Mouse (Mus musculus) lung, embryonic 14.5 days (tissue): ENCODE measurements around the gene Il10. TPM values are rescaled to one million over a fixed set of nuclear protein-coding genes. Genes with fewer than 3 reads are reported as not detected.

Experiments
- ATAC-seq: fragments of 200-750 bp; cut with Nextera tagmentation; 2 replicates; pipeline ENCODE4 v1.8.0; 2017; ENCODE audit warnings: mild to moderate bottlenecking, moderate TSS enrichment, moderate library complexity; ENCODE audit not compliant: insufficient read depth
- DNase-seq: peaks from one replicate; pipeline ENCODE4 v3.0.0-alpha.2; 2015
- H3K27ac ChIP-seq: fragments of 300-500 bp; sonication (generic); 2 replicates; pipeline ENCODE4 v1.5.1; 2014; ENCODE audit warnings: low read depth, mild to moderate bottlenecking, moderate library complexity
- H3K27me3 ChIP-seq: fragments of 300-500 bp; sonication (generic); 2 replicates; pipeline ENCODE4 v1.6.1; 2014; ENCODE audit warnings: low read length, control low read depth; ENCODE audit not compliant: insufficient read depth
- H3K36me3 ChIP-seq: fragments of 300-500 bp; sonication (generic); 2 replicates; pipeline ENCODE4 v1.6.1; 2014; ENCODE audit warnings: control low read depth; ENCODE audit not compliant: insufficient read depth
- H3K4me1 ChIP-seq: fragments of 300-500 bp; sonication (generic); 2 replicates; pipeline ENCODE4 v1.6.1; 2014; ENCODE audit warnings: antibody characterized with exemption, control low read depth; ENCODE audit not compliant: insufficient read depth
- H3K4me2 ChIP-seq: fragments of 300-500 bp; sonication (generic); 2 replicates; pipeline ENCODE4 v1.6.1; 2014; ENCODE audit warnings: mild to moderate bottlenecking
- H3K4me3 ChIP-seq: fragments of 300-500 bp; sonication (generic); 2 replicates; pipeline ENCODE4 v1.5.1; 2014; ENCODE audit warnings: low read depth, low read length
- H3K9ac ChIP-seq: fragments of 300-500 bp; sonication (generic); 2 replicates; pipeline ENCODE4 v1.6.1; 2014
- H3K9me3 ChIP-seq: fragments of 300-500 bp; sonication (generic); 2 replicates; pipeline ENCODE4 v1.6.1; 2016; ENCODE audit warnings: low read depth, low read length, control low read depth
- CTCF ChIP-seq: IDR thresholded peaks from 2 replicates; pipeline ENCODE4 v1.5.1; 2016; ENCODE audit warnings: antibody characterized with exemption, low read depth
- WGBS: fragments of 180-500 bp; shearing (Covaris S2); extraction: QIAGEN DNeasy Blood & Tissue Kit; methylation state at CpG from one replicate; pipeline ENCODE4 v1.1.7; 2014; 5-methylcytosine and 5-hydroxymethylcytosine counted together
- polyA plus RNA-seq: library from polyadenylated mRNA; unstranded; fragments of >200 nt; fragmentation: Nextera tagmentation; extraction: Ambion mirVana; gene quantifications from 2 replicates; pipeline ENCODE4 v1.2.1, GENCODE M21; 2014

Il10 gene
- polyA plus RNA-seq, 1 experiment from 2014 or later = not detected

- H3K9ac ChIP-seq = 0 out of 2 replicates have a peak overlapping the region, but pooled peaks have one; percentile 5
- TF ChIP-seq CTCF = no peak
- H3K9me3 ChIP-seq = no peaks in the 10 kb centered on the region
- 71% methylated on average over 5 of the region's 5 CpGs for WGBS
- H3K27ac ChIP-seq = no peak overlapping the region
- no peak overlapping the region for H3K4me2 ChIP-seq
- H3K4me3 ChIP-seq = no peak overlapping the region
- DNase-seq (no peak), ATAC-seq (no peak)
- peaks cover 33% of the 10 kb centered on the region for H3K36me3 ChIP-seq
- H3K4me1 ChIP-seq = peaks cover 18% of the 10 kb centered on the region
- H3K27me3 ChIP-seq = no peaks in the 10 kb centered on the region
These were observed 40.2 kb downstream of the Il10 start for GRCm38 (mm10) chr1:131059841-131060240.

- ATAC-seq (peak; percentile 15; the same call in 1 of the 2 replicates), DNase-seq (peak; percentile 79)
- H3K4me3 ChIP-seq = no peak overlapping the region
- peaks cover 25% of the 10 kb centered on the region for H3K36me3 ChIP-seq
- H3K27ac ChIP-seq = no peak overlapping the region
- H3K27me3 ChIP-seq = no peaks in the 10 kb centered on the region
- 51% methylated on average over 13 of the region's 13 CpGs for WGBS
- peaks cover 18% of the 10 kb centered on the region for H3K4me1 ChIP-seq
- H3K9me3 ChIP-seq = no peaks in the 10 kb centered on the region
- peak; percentile 83 for TF ChIP-seq CTCF
- H3K4me2 ChIP-seq = no peak overlapping the region
- H3K9ac ChIP-seq = 0 out of 2 replicates have a peak overlapping the region, but pooled peaks have one; percentile 5
These were observed 40.9 kb downstream of the Il10 start for GRCm38 (mm10) chr1:131060290-131061253.

- Histone ChIP-seq H3K27ac (no peak overlapping the region), H3K9ac (no peak overlapping the region; the same call in 1 of the 2 replicates), H3K27me3 (no peaks in the 10 kb centered on the region), H3K4me3 (no peak overlapping the region), H3K4me1 (peaks cover 18% of the 10 kb centered on the region), H3K4me2 (no peak overlapping the region), H3K36me3 (peaks cover 16% of the 10 kb centered on the region), H3K9me3 (no peaks in the 10 kb centered on the region)
- ATAC-seq = no peak
- no peak for DNase-seq
- WGBS = 41% methylated on average over 7 of the region's 7 CpGs
- no peak for TF ChIP-seq CTCF
These were observed 42.2 kb downstream of the Il10 start for GRCm38 (mm10) chr1:131061740-131062254.

- WGBS = 61% methylated on average over 6 of the region's 6 CpGs
- H3K4me3 ChIP-seq = no peak overlapping the region
- no peaks in the 10 kb centered on the region for H3K27me3 ChIP-seq
- peaks cover 18% of the 10 kb centered on the region for H3K4me1 ChIP-seq
- DNase-seq (no peak), ATAC-seq (no peak)
- peaks cover 5% of the 10 kb centered on the region for H3K36me3 ChIP-seq
- H3K4me2 ChIP-seq = no peak overlapping the region
- H3K9me3 ChIP-seq = no peaks in the 10 kb centered on the region
- H3K9ac ChIP-seq = no peak overlapping the region
- H3K27ac ChIP-seq = no peak overlapping the region
- TF ChIP-seq CTCF = no peak
These were observed 43.2 kb downstream of the Il10 start for GRCm38 (mm10) chr1:131062821-131063220.

- no peak overlapping the region for H3K4me3 ChIP-seq
- DNase-seq = no peak
- no peaks in the 10 kb centered on the region for H3K9me3 ChIP-seq
- 0 out of 2 replicates have a peak, but pooled peaks cover 3% of the 10 kb centered on the region for H3K36me3 ChIP-seq
- no peak overlapping the region for H3K4me2 ChIP-seq
- H3K27ac ChIP-seq = no peak overlapping the region
- no peak for TF ChIP-seq CTCF
- peaks cover 11% of the 10 kb centered on the region for H3K4me1 ChIP-seq
- no peaks in the 10 kb centered on the region for H3K27me3 ChIP-seq
- 52% methylated on average over 6 of the region's 6 CpGs for WGBS
- no peak for ATAC-seq
- no peak overlapping the region for H3K9ac ChIP-seq
These were observed 44.6 kb downstream of the Il10 start for GRCm38 (mm10) chr1:131064202-131064601.

GRCm38 (mm10) chr1:131068011-131068727 lies 48.5 kb downstream of the Il10 start:
- H3K9me3 ChIP-seq = no peaks in the 10 kb centered on the region
- H3K4me1 ChIP-seq = no peaks in the 10 kb centered on the region
- no peaks in the 10 kb centered on the region for H3K27me3 ChIP-seq
- 0 out of 2 replicates have a peak, but pooled peaks cover 3% of the 10 kb centered on the region for H3K36me3 ChIP-seq
- H3K4me3 ChIP-seq = no peak overlapping the region
- H3K4me2 ChIP-seq = no peak overlapping the region
- TF ChIP-seq CTCF = no peak
- ATAC-seq (no peak), DNase-seq (no peak)
- no peak overlapping the region for H3K9ac ChIP-seq
- H3K27ac ChIP-seq = no peak overlapping the region
- 86% methylated on average over 10 of the region's 10 CpGs for WGBS
